Mouse (Mus musculus): ENCODE data around the gene Muc2.

DNA sequence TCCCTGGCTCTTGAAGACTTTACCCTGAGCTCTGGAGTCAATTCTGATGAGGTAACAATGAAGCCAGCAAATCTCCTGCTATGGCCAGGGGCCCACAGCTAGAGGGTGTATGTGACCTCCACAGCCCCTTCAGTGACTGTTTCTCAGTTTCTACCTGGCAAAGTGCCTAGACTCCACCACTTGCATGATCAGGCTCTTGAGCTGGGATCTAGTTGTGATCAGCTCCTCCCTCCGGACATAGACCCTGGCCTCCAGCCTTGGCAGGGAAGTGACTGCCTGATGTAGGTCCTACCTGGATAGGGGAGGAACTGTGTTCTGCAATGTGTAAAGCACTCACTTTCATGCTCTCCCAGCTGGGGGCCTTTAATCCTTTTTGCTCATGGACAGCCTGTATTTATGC is 29.8 kb upstream of the Muc2 start:
- no peak for TF ChIP-seq CTCF (IDR thresholded peaks at IDR 0.05)
- no peak for TF ChIP-seq POLR2A (IDR thresholded peaks at IDR 0.05; ENCODE audit: insufficient read depth, low read depth, low read length)
